Mouse (Mus musculus): ENCODE measurements around the gene Slc45a3. TPM values are rescaled to one million over a fixed set of nuclear protein-coding genes. Genes with fewer than 3 reads are reported as not detected.

Gene Slc45a3
- 9.3 TPM for polyA plus RNA-seq (2014; fragmentation: Illumina TruSeq; extraction: RNeasy Lipid Tissue Mini Kit (QIAGEN cat#74804); ENCODE audit: low read depth, low replicate concordance)

GRCm38 (mm10) chr1:131962606-131963084, at the start of gene Slc45a3:
TSS of gene Slc45a3 (plus strand) at chr1:131962967.

GRCm38 (mm10) chr1:132007282-132007815, 44.6 kb downstream of the Slc45a3 start, which contains the start of gene Elk4:
TSS of gene Elk4 (plus strand) at chr1:132007607.

Other genes with a start within 250 kb of the Slc45a3 start
- gene Slc26a9, start 218.9 kb upstream of the Slc45a3 start, polyA plus RNA-seq (2014; fragmentation: Illumina TruSeq; extraction: RNeasy Lipid Tissue Mini Kit (QIAGEN cat#74804); ENCODE audit: low read depth, low replicate concordance), result not detected
- 57.1 TPM for gene Pm20d1, start 165.6 kb upstream of the Slc45a3 start, polyA plus RNA-seq (2014; fragmentation: Illumina TruSeq; extraction: RNeasy Lipid Tissue Mini Kit (QIAGEN cat#74804); ENCODE audit: low read depth, low replicate concordance)
- 0.69 TPM for gene Slc41a1, start 135.5 kb upstream of the Slc45a3 start, polyA plus RNA-seq (2014; fragmentation: Illumina TruSeq; extraction: RNeasy Lipid Tissue Mini Kit (QIAGEN cat#74804); ENCODE audit: low read depth, low replicate concordance)
- gene Rab29, start 95.7 kb upstream of the Slc45a3 start, polyA plus RNA-seq (2014; fragmentation: Illumina TruSeq; extraction: RNeasy Lipid Tissue Mini Kit (QIAGEN cat#74804); ENCODE audit: low read depth, low replicate concordance), result 6.6 TPM
- gene Nucks1, start 52.4 kb upstream of the Slc45a3 start, polyA plus RNA-seq (2014; fragmentation: Illumina TruSeq; extraction: RNeasy Lipid Tissue Mini Kit (QIAGEN cat#74804); ENCODE audit: low read depth, low replicate concordance), result 48.2 TPM
- gene Elk4, start 44.6 kb downstream of the Slc45a3 start, polyA plus RNA-seq (2014; fragmentation: Illumina TruSeq; extraction: RNeasy Lipid Tissue Mini Kit (QIAGEN cat#74804); ENCODE audit: low read depth, low replicate concordance), result 27.4 TPM
- gene Mfsd4a, start 105.1 kb downstream of the Slc45a3 start, polyA plus RNA-seq (2014; fragmentation: Illumina TruSeq; extraction: RNeasy Lipid Tissue Mini Kit (QIAGEN cat#74804); ENCODE audit: low read depth, low replicate concordance), result not detected
- 1.5 TPM for gene Cdk18, start 176.7 kb downstream of the Slc45a3 start, polyA plus RNA-seq (2014; fragmentation: Illumina TruSeq; extraction: RNeasy Lipid Tissue Mini Kit (QIAGEN cat#74804); ENCODE audit: low read depth, low replicate concordance)
- not detected for gene Lemd1, start 228.5 kb downstream of the Slc45a3 start, polyA plus RNA-seq (2014; fragmentation: Illumina TruSeq; extraction: RNeasy Lipid Tissue Mini Kit (QIAGEN cat#74804); ENCODE audit: low read depth, low replicate concordance)
- not detected for gene AC124108.1, start 228.5 kb downstream of the Slc45a3 start, polyA plus RNA-seq (2014; fragmentation: Illumina TruSeq; extraction: RNeasy Lipid Tissue Mini Kit (QIAGEN cat#74804); ENCODE audit: low read depth, low replicate concordance)